Mouse (Mus musculus) hindbrain, embryonic 10.5 days (tissue): ENCODE measurements around the gene Krtap1-5. TPM values are rescaled to one million over a fixed set of nuclear protein-coding genes. Genes with fewer than 3 reads are reported as not detected.

Source experiments
- polyA plus RNA-seq: library from polyadenylated mRNA; unstranded; fragments of >200 nt; fragmentation: Nextera tagmentation; extraction: Ambion mirVana; gene quantifications from 2 replicates; pipeline ENCODE4 v1.2.1, GENCODE M21; 2016

The Krtap1-5 gene
- polyA plus RNA-seq, 1 experiment from 2014 or later: not detected

Other genes with a start within 250 kb of the Krtap1-5 start
- 0.12 and 0.43 TPM in 2 replicates for gene Krt26, start 243.1 kb downstream of the Krtap1-5 start, polyA plus RNA-seq
- not detected in 2 replicates for gene Krt27, start 229.9 kb downstream of the Krtap1-5 start, polyA plus RNA-seq
- 0.25 and 0.26 TPM in 2 replicates for gene Krt28, start 206.1 kb downstream of the Krtap1-5 start, polyA plus RNA-seq
- 22.4 and 27.4 TPM in 2 replicates for gene Krt10, start 191.7 kb downstream of the Krtap1-5 start, polyA plus RNA-seq
- gene Krt12, start 158.8 kb downstream of the Krtap1-5 start, polyA plus RNA-seq: 0.09 TPM in 1 of 2 replicates, not detected in the other
- 0.35 and 1.6 TPM in 2 replicates for gene Krt20, start 142.9 kb downstream of the Krtap1-5 start, polyA plus RNA-seq
- gene Krt23, start 87.9 kb downstream of the Krtap1-5 start, polyA plus RNA-seq: 0.24 TPM in 1 of 2 replicates, not detected in the other
- gene Krt39, start 59.7 kb downstream of the Krtap1-5 start, polyA plus RNA-seq: not detected in 2 replicates
- not detected in 2 replicates for gene Krt40, start 37.9 kb downstream of the Krtap1-5 start, polyA plus RNA-seq
- gene Krtap3-3, start 30.2 kb downstream of the Krtap1-5 start, polyA plus RNA-seq: not detected in 2 replicates
- not detected in 2 replicates for gene Krtap3-2, start 24.2 kb downstream of the Krtap1-5 start, polyA plus RNA-seq
- gene Gm11939, start 21.6 kb downstream of the Krtap1-5 start, polyA plus RNA-seq: not detected in 2 replicates
- gene Krtap3-1, start 14.4 kb downstream of the Krtap1-5 start, polyA plus RNA-seq: not detected in 2 replicates
- not detected in 2 replicates for gene Krtap1-4, start 2.6 kb upstream of the Krtap1-5 start, polyA plus RNA-seq
- gene Krtap1-3, start 10.3 kb upstream of the Krtap1-5 start, polyA plus RNA-seq: not detected in 2 replicates
- not detected in 2 replicates for gene Krtap9-3, start 17.1 kb upstream of the Krtap1-5 start, polyA plus RNA-seq
- gene Gm11938, start 22.3 kb upstream of the Krtap1-5 start, polyA plus RNA-seq: not detected in 2 replicates
- gene Gm11937, start 29.2 kb upstream of the Krtap1-5 start, polyA plus RNA-seq: not detected in 2 replicates
- not detected in 2 replicates for gene Krtap2-4, start 33.8 kb upstream of the Krtap1-5 start, polyA plus RNA-seq
- not detected in 2 replicates for gene Gm11562, start 39.4 kb upstream of the Krtap1-5 start, polyA plus RNA-seq
- not detected in 2 replicates for gene Krtap4-1, start 47.2 kb upstream of the Krtap1-5 start, polyA plus RNA-seq
- not detected in 2 replicates for gene Krtap4-2, start 54.1 kb upstream of the Krtap1-5 start, polyA plus RNA-seq
- gene Krtap4-7, start 63.1 kb upstream of the Krtap1-5 start, polyA plus RNA-seq: not detected in 2 replicates
- not detected in 2 replicates for gene Gm11555, start 69.2 kb upstream of the Krtap1-5 start, polyA plus RNA-seq
- not detected in 2 replicates for gene Gm11563, start 77.9 kb upstream of the Krtap1-5 start, polyA plus RNA-seq
- gene Krtap4-6, start 84.9 kb upstream of the Krtap1-5 start, polyA plus RNA-seq: not detected in 2 replicates
- gene Gm14190, start 109.7 kb upstream of the Krtap1-5 start, polyA plus RNA-seq: not detected in 2 replicates
- gene Gm14180, start 153.3 kb upstream of the Krtap1-5 start, polyA plus RNA-seq: not detected in 2 replicates
- gene Gm11595, start 191.9 kb upstream of the Krtap1-5 start, polyA plus RNA-seq: not detected in 2 replicates
- gene Krtap4-8, start 199.7 kb upstream of the Krtap1-5 start, polyA plus RNA-seq: not detected in 2 replicates
- gene Krtap4-9, start 204.2 kb upstream of the Krtap1-5 start, polyA plus RNA-seq: not detected in 2 replicates
- not detected in 2 replicates for gene Gm11596, start 212.5 kb upstream of the Krtap1-5 start, polyA plus RNA-seq
- gene Gm11569, start 217.9 kb upstream of the Krtap1-5 start, polyA plus RNA-seq: not detected in 2 replicates
- gene Gm11554, start 223.4 kb upstream of the Krtap1-5 start, polyA plus RNA-seq: not detected in 2 replicates
- gene Krtap4-13, start 228.9 kb upstream of the Krtap1-5 start, polyA plus RNA-seq: not detected in 2 replicates
- gene Gm11564, start 234.7 kb upstream of the Krtap1-5 start, polyA plus RNA-seq: not detected in 2 replicates